Comparison of ENCODE assay signal across 16 mouse cellular contexts in genomic region chr8:126989363-126990153, GRCm38 (mm10). TPM values are rescaled to one million over a fixed set of nuclear protein-coding genes. Genes with fewer than 3 reads are reported as not detected.
DNase-seq lines count a peak whose midpoint lies in the region; ATAC-seq and TF ChIP-seq lines count a peak whose summit lies in the region.
"Had no signal": no experiment of that assay in that cellular context is flagged by ENCODE, and none has a peak within 500 bp of the region (broad histone marks: within the 10 kb centered on the region; RNA-seq: fewer than 3 reads in every experiment).

No protein-coding gene starts in this region.

- no peaks in the 10 kb centered on the region for H3K27me3 ChIP-seq in heart, postnatal 0 days (ENCODE audit: control insufficient read depth, insufficient read depth, low read length)
- H3K27me3 ChIP-seq in Patski = peaks cover 4% of the 10 kb centered on the region
- no peaks in the 10 kb centered on the region for H3K27me3 ChIP-seq in embryonic facial prominence, embryonic 14.5 days (replicated peaks; ENCODE audit: control insufficient read depth, insufficient read depth, low read length)
- H3K27me3 ChIP-seq: CH12.LX; embryonic facial prominence, embryonic 15.5 days; heart, embryonic 15.5 days had no signal

- WGBS in heart, postnatal 0 days = 82% methylated on average over 5 of the region's 5 CpGs
- 73% methylated on average over 5 of the region's 5 CpGs for WGBS in embryonic facial prominence, embryonic 14.5 days

- POLR2A ChIA-PET in Patski (lab: Charles Lee) = interaction anchor here (0.9 kb wide), 1 partner anchor 74 kb away, joined by 3 read pairs; the partner anchor contains the start of gene Pard3

- H3K36me3 ChIP-seq in heart, postnatal 0 days (replicated peaks; ENCODE audit: control insufficient read depth, insufficient read depth, low read length) = no peaks in the 10 kb centered on the region
- no peaks in the 10 kb centered on the region for H3K36me3 ChIP-seq in embryonic facial prominence, embryonic 14.5 days (ENCODE audit: control insufficient read depth, insufficient read depth, low read length)
- H3K36me3 ChIP-seq: embryonic facial prominence, embryonic 15.5 days; heart, embryonic 15.5 days; liver, embryonic 15.5 days had no signal

- no peak for ATAC-seq in heart, postnatal 0 days (ENCODE audit: insufficient read depth, low read depth)
- ATAC-seq in Patski = no peak
- no peak for ATAC-seq in embryonic facial prominence, embryonic 14.5 days (ENCODE audit: low read depth)
- ATAC-seq: forebrain, embryonic 13.5 days had no signal

- in situ Hi-C loops in Patski (cut with MboI; ENCODE audit: low pct_unique_long_range_greater_than_20kb) = loop anchor here (5.0 kb wide), 3 partner anchors 73 to 188 kb away; partner anchors contain the start of gene Pard3

- 0 out of 2 replicates have a peak, but pooled peaks have one; percentile 8 for TF ChIP-seq CTCF in heart, postnatal 0 days (IDR thresholded peaks at IDR 0.05; ENCODE audit: low read depth)
- TF ChIP-seq CTCF in Patski (IDR thresholded peaks at IDR 0.05) = peak; percentile 52

- H3K4me1 ChIP-seq in heart, postnatal 0 days (ENCODE audit: control insufficient read depth, insufficient read depth) = no peaks in the 10 kb centered on the region
- 0 out of 2 replicates have a peak, but pooled peaks cover 4% of the 10 kb centered on the region for H3K4me1 ChIP-seq in embryonic facial prominence, embryonic 14.5 days (ENCODE audit: control insufficient read depth, insufficient read depth, low read length)
- H3K4me1 ChIP-seq: embryonic facial prominence, embryonic 15.5 days; liver, embryonic 15.5 days had no signal

- H3K9ac ChIP-seq in heart, postnatal 0 days (replicated peaks; ENCODE audit: low read depth, low read length) = no peak overlapping the region
- H3K9ac ChIP-seq in embryonic facial prominence, embryonic 14.5 days (ENCODE audit: low read depth, low read length) = no peak overlapping the region
- H3K9ac ChIP-seq: embryonic facial prominence, embryonic 15.5 days; forebrain, embryonic 13.5 days; heart, embryonic 15.5 days; liver, embryonic 15.5 days had no signal

- H3K9me3 ChIP-seq in heart, postnatal 0 days (replicated peaks; ENCODE audit: control insufficient read depth, low read length) = no peaks in the 10 kb centered on the region
- peaks cover 5% of the 10 kb centered on the region; the same call in 1 of the 2 replicates for H3K9me3 ChIP-seq in embryonic facial prominence, embryonic 14.5 days (ENCODE audit: control insufficient read depth, low read length)
- H3K9me3 ChIP-seq: embryonic facial prominence, embryonic 15.5 days; forebrain, embryonic 13.5 days; heart, embryonic 15.5 days; liver, embryonic 15.5 days had no signal

- no peak overlapping the region for H3K4me3 ChIP-seq in heart, postnatal 0 days (ENCODE audit: low read depth, low read length)
- no peak overlapping the region for H3K4me3 ChIP-seq in embryonic facial prominence, embryonic 14.5 days (ENCODE audit: low read depth, low read length)
- H3K4me3 ChIP-seq: embryonic facial prominence, embryonic 15.5 days; forebrain, embryonic 13.5 days; heart, embryonic 15.5 days; liver, embryonic 15.5 days had no signal

- no peak overlapping the region for H3K27ac ChIP-seq in heart, postnatal 0 days (ENCODE audit: low read depth)
- H3K27ac ChIP-seq in embryonic facial prominence, embryonic 14.5 days (replicated peaks; ENCODE audit: low read depth, low read length) = no peak overlapping the region
- H3K27ac ChIP-seq: embryonic facial prominence, embryonic 15.5 days; forebrain, embryonic 13.5 days; heart, embryonic 15.5 days; liver, embryonic 15.5 days had no signal

- no peak overlapping the region for H3K4me2 ChIP-seq in heart, postnatal 0 days (ENCODE audit: low read depth, low read length)
- H3K4me2 ChIP-seq in embryonic facial prominence, embryonic 14.5 days (ENCODE audit: low read depth, low read length) = no peak overlapping the region
- H3K4me2 ChIP-seq: embryonic facial prominence, embryonic 15.5 days; forebrain, embryonic 13.5 days; liver, embryonic 15.5 days had no signal

- TF ChIP-seq EP300 in heart, postnatal 0 days (IDR thresholded peaks at IDR 0.05; ENCODE audit: low read depth) = no peak

- DNase-seq in heart, postnatal 0 days (ENCODE audit: low spot score) = no peak
- DNase-seq in heart, postnatal 4 days = no peak
- peak; percentile 32 for DNase-seq in lung, postnatal 10 days
- DNase-seq in lung, postnatal 4 days = no peak
- no peak for DNase-seq in Patski (ENCODE audit: low read depth, low spot score)
- DNase-seq in embryonic facial prominence, embryonic 14.5 days (ENCODE audit: low spot score) = peak; percentile 70
- no peak for DNase-seq in kidney, adult 11 months
- DNase-seq: adrenal gland, postnatal 10 days; cerebellum, adult 9-11 months; right cerebral cortex, postnatal 25 days; thymus, adult 2 months had no signal

- CTCF ChIA-PET in Patski (lab: Charles Lee) = interaction anchor here (0.6 to 5.3 kb wide), 7 partner anchors 10 to 190 kb away, joined by 3 to 64 read pairs (median 3); no protein-coding TSS in a partner anchor

RNA-seq across cellular contexts. Expression of gene Rbm34, which starts 18.7 kb away (rescaled TPM):
- 1.3 and 3.9 TPM in 2 replicates for total RNA-seq in heart, postnatal 0 days (2014; rRNA removed; ENCODE audit: low replicate concordance)
- polyA plus RNA-seq in heart, postnatal 0 days (2015; fragmentation: Nextera tagmentation; extraction: Ambion mirVana) = 8.0 and 8.8 TPM in 2 replicates
- total RNA-seq in heart, postnatal 4 days (2021) = 1 to 10 TPM; 7.6 to 8.5 TPM
- 26.7 TPM for polyA plus RNA-seq in Patski (2021)
- 20.3 and 22.7 TPM in 2 replicates for polyA plus RNA-seq in embryonic facial prominence, embryonic 14.5 days (2014; fragmentation: Nextera tagmentation; extraction: Ambion mirVana)

RNA-seq across cellular contexts. Expression of gene Tomm20, which starts 43.9 kb away (rescaled TPM):
- 52.6 and 65.3 TPM in 2 replicates for total RNA-seq in heart, postnatal 0 days (2014; rRNA removed; ENCODE audit: low replicate concordance)
- 203 and 213 TPM in 2 replicates for polyA plus RNA-seq in heart, postnatal 0 days (2015; fragmentation: Nextera tagmentation; extraction: Ambion mirVana)
- total RNA-seq in heart, postnatal 4 days (2021) = 100 to 1,000 TPM; 104 to 120 TPM
- 316 TPM for polyA plus RNA-seq in Patski (2021)
- 200 and 217 TPM in 2 replicates for polyA plus RNA-seq in embryonic facial prominence, embryonic 14.5 days (2014; fragmentation: Nextera tagmentation; extraction: Ambion mirVana)

Comparison
In these comparisons a context has a peak if more than half of its experiments do, and no peak if none do; other contexts are left out.
1. DNase-seq: peak in lung, postnatal 10 days (single experiment) and embryonic facial prominence, embryonic 14.5 days (single experiment); none in heart, postnatal 0 days (single experiment), heart, postnatal 4 days (single experiment), lung, postnatal 4 days (0 of 2), Patski (single experiment) and kidney, adult 11 months (single experiment).